Mouse (Mus musculus) heart, postnatal 0 days (tissue): ENCODE measurements around the gene Elp5. TPM values are rescaled to one million over a fixed set of nuclear protein-coding genes. Genes with fewer than 3 reads are reported as not detected.

Experiments
- ATAC-seq: fragments of 200-750 bp; cut with Nextera tagmentation; 2 replicates; pipeline ENCODE4 v1.8.0; 2017; ENCODE audit warnings: low read depth, moderate number of reproducible peaks, moderate library complexity; ENCODE audit not compliant: insufficient read depth
- DNase-seq: peaks from one replicate; pipeline ENCODE4 v3.0.0-alpha.2; 2016; ENCODE audit warnings: low spot score
- H3K27ac ChIP-seq: fragments of 300-500 bp; sonication (generic); 2 replicates; pipeline ENCODE4 v1.5.1; 2014; ENCODE audit warnings: low read depth, mild to moderate bottlenecking
- H3K27me3 ChIP-seq: fragments of 300-500 bp; sonication (generic); 2 replicates; pipeline ENCODE4 v1.6.1; 2014; ENCODE audit warnings: low read length, mixed read lengths; ENCODE audit not compliant: control insufficient read depth, insufficient read depth
- H3K36me3 ChIP-seq: fragments of 300-500 bp; sonication (generic); replicated peaks from 2 replicates; pipeline ENCODE4 v1.6.1; 2014; ENCODE audit warnings: low read length, mixed read lengths; ENCODE audit not compliant: control insufficient read depth, insufficient read depth
- H3K4me1 ChIP-seq: fragments of 300-500 bp; sonication (generic); 2 replicates; pipeline ENCODE4 v1.6.1; 2014; ENCODE audit warnings: antibody characterized with exemption; ENCODE audit not compliant: control insufficient read depth, insufficient read depth
- H3K4me2 ChIP-seq: fragments of 300-500 bp; sonication (generic); 2 replicates; pipeline ENCODE4 v1.6.1; 2014; ENCODE audit warnings: low read depth, mild to moderate bottlenecking, low read length, moderate library complexity
- H3K4me3 ChIP-seq: fragments of 300-500 bp; sonication (generic); 2 replicates; pipeline ENCODE4 v1.5.1; 2014; ENCODE audit warnings: low read depth, low read length
- H3K9ac ChIP-seq: fragments of 300-500 bp; sonication (generic); replicated peaks from 2 replicates; pipeline ENCODE4 v1.6.1; 2014; ENCODE audit warnings: low read depth, low read length, mixed read lengths
- H3K9me3 ChIP-seq: fragments of 300-500 bp; sonication (generic); replicated peaks from 2 replicates; pipeline ENCODE4 v1.6.1; 2016; ENCODE audit warnings: low read length; ENCODE audit not compliant: control insufficient read depth
- CTCF ChIP-seq: IDR thresholded peaks from 2 replicates; pipeline ENCODE4 v1.5.1; 2016; ENCODE audit warnings: antibody characterized with exemption, control low read depth, low read depth
- EP300 ChIP-seq: IDR thresholded peaks from 2 replicates; pipeline ENCODE4 v1.6.1; 2016; ENCODE audit warnings: antibody characterized with exemption, low read depth
- WGBS: fragments of 180-500 bp; shearing (Covaris S2); extraction: QIAGEN DNeasy Blood & Tissue Kit; methylation state at CpG from one replicate; pipeline ENCODE4 v1.1.7; 2014; 5-methylcytosine and 5-hydroxymethylcytosine counted together
- polyA plus RNA-seq: library from polyadenylated mRNA; unstranded; fragments of >200 nt; fragmentation: Nextera tagmentation; extraction: Ambion mirVana; gene quantifications from 2 replicates; pipeline ENCODE4 v1.2.1, GENCODE M21; 2015
- total RNA-seq: library from RNA; depleted of rRNA; stranded (reverse); fragments of >200 nt; gene quantifications from 2 replicates; pipeline ENCODE4 v1.2.3, GENCODE M21; 2014; ENCODE audit warnings: low replicate concordance

Elp5 gene
- total and polyA plus RNA-seq, 2 experiments from 2014 or later = 96.1 to 108 TPM

DNA sequence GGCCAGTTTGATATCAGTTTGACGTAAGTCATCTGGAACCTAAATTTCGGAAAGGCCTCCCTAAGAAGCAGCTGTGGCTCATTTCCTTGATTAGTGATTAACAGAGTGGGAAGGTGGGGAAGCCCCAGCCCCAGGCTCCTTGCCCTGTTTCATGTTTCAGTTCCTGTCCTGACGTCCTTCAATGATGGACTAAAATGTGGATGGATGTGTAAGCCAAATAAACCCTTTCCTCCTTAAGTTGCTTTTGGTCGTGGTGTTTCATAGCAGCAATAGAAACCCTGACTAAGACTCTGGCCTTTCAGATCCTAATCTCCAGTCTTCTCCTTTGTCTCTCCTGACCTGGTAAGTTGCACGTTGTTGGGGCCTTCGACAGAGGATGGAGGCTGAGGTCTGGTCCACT, 12.1 kb downstream of the Elp5 start:
- H3K36me3 ChIP-seq = peaks cover 62% of the 10 kb centered on the region
- DNase-seq (no peak), ATAC-seq (no peak)
- H3K4me2 ChIP-seq = no peak overlapping the region
- H3K4me1 ChIP-seq = 0 out of 2 replicates have a peak, but pooled peaks cover 10% of the 10 kb centered on the region
- 79% methylated on average over 6 of the region's 6 CpGs for WGBS
- no peak overlapping the region for H3K9ac ChIP-seq
- H3K9me3 ChIP-seq = no peaks in the 10 kb centered on the region
- H3K27ac ChIP-seq = no peak overlapping the region
- TF ChIP-seq CTCF = no peak
- no peak for TF ChIP-seq EP300
- H3K27me3 ChIP-seq = peaks cover 19% of the 10 kb centered on the region
- H3K4me3 ChIP-seq = no peak overlapping the region

- 79% methylated on average over 4 of the region's 4 CpGs for WGBS
- peaks cover 48% of the 10 kb centered on the region for H3K36me3 ChIP-seq
- TF ChIP-seq EP300 = no peak
- no peak for TF ChIP-seq CTCF
- no peak overlapping the region for H3K4me3 ChIP-seq
- H3K4me2 ChIP-seq = no peak overlapping the region
- H3K27me3 ChIP-seq = peaks cover 33% of the 10 kb centered on the region
- no peak overlapping the region for H3K9ac ChIP-seq
- no peak for ATAC-seq
- H3K4me1 ChIP-seq = 0 out of 2 replicates have a peak, but pooled peaks cover 10% of the 10 kb centered on the region
- H3K27ac ChIP-seq = no peak overlapping the region
- H3K9me3 ChIP-seq = no peaks in the 10 kb centered on the region
- no peak for DNase-seq
These were observed 13.5 kb downstream of the Elp5 start for GRCm38 (mm10) chr11:69968793-69969192.

GRCm38 (mm10) chr11:69966860-69967517, 15.3 kb downstream of the Elp5 start:
- no peak for TF ChIP-seq CTCF
- TF ChIP-seq EP300 = no peak
- Histone ChIP-seq H3K4me1 (0 out of 2 replicates have a peak, but pooled peaks cover 10% of the 10 kb centered on the region), H3K36me3 (peaks cover 31% of the 10 kb centered on the region), H3K4me2 (peak overlapping the region; percentile 65), H3K4me3 (peak overlapping the region; percentile 44), H3K27me3 (peaks cover 46% of the 10 kb centered on the region), H3K9me3 (no peaks in the 10 kb centered on the region), H3K27ac (no peak overlapping the region), H3K9ac (peak overlapping the region; percentile 18; the same call in 1 of the 2 replicates)
- ATAC-seq (0 out of 2 replicates have a peak, but pooled peaks have one; percentile 41), DNase-seq (no peak)
- WGBS = 33% methylated on average over 17 of the region's 17 CpGs

GRCm38 (mm10) chr11:69966006-69966859, 16.1 kb downstream of the Elp5 start:
- DNase-seq (no peak), ATAC-seq (peak; percentile 8; the same call in 1 of the 2 replicates)
- Histone ChIP-seq H3K4me3 (peak overlapping the region; percentile 44), H3K4me1 (0 out of 2 replicates have a peak, but pooled peaks cover 10% of the 10 kb centered on the region), H3K36me3 (peaks cover 28% of the 10 kb centered on the region), H3K27me3 (peaks cover 52% of the 10 kb centered on the region), H3K27ac (no peak overlapping the region), H3K4me2 (peak overlapping the region; percentile 65), H3K9me3 (no peaks in the 10 kb centered on the region), H3K9ac (peak overlapping the region; percentile 18; the same call in 1 of the 2 replicates)
- TF ChIP-seq EP300 (no peak), CTCF (no peak)
- 2% methylated on average over 59 of the region's 59 CpGs for WGBS

DNA sequence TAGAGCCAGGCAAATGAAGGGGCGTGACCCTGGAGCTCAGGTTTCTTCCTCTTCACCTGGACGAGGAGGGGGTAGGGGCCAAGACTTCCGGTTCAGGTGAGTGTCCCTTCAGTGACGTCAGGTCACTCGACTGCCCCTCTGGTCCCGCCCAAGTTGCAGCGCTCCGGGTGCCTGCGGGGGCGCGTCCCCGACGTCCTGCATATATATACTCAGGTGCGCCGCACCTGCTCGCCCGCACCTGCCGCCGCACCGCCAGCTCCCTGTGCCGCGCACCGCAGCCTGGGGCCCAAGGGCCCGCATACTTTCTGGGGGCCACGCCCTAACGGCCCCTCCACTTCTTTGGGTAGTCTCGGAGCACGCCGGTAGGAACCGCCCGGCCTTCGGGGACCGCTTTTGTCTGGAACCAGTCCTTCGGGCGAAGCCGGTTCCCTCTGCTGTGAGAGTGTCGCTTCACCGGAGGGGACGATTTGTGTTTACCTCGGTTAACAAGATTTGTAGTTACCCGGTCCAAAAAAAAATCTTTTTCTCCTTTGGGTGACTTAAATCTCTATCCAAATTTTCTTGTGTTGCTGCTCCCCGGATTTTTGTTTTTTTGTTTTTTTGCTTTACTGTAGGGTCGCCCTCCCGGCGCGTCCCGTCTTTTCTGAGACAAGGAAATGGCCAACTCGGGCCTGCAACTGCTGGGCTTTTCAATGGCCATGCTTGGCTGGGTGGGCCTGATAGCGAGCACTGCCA, 16.9 kb downstream of the Elp5 start:
- peaks cover 52% of the 10 kb centered on the region for H3K27me3 ChIP-seq
- H3K4me3 ChIP-seq = peak overlapping the region; percentile 44
- peak overlapping the region; percentile 65; the same call in 1 of the 2 replicates for H3K4me2 ChIP-seq
- no peak for TF ChIP-seq CTCF
- TF ChIP-seq EP300 = no peak
- peaks cover 25% of the 10 kb centered on the region for H3K36me3 ChIP-seq
- ATAC-seq (no peak), DNase-seq (no peak)
- no peaks in the 10 kb centered on the region for H3K9me3 ChIP-seq
- no peak overlapping the region for H3K27ac ChIP-seq
- no peak overlapping the region for H3K9ac ChIP-seq
- 5% methylated on average over 48 of the region's 49 CpGs for whole genome bisulfite sequencing
- 0 out of 2 replicates have a peak, but pooled peaks cover 10% of the 10 kb centered on the region for H3K4me1 ChIP-seq
